Mouse (Mus musculus) thymus, postnatal 0 days (tissue): ENCODE measurements around the gene Angptl4. TPM values are rescaled to one million over a fixed set of nuclear protein-coding genes. Genes with fewer than 3 reads are reported as not detected.
"Not testable (repeated sequence)": the region's sequence is repeated elsewhere in the genome, so short reads cannot be mapped to it uniquely, and the experiment has no call there.

Source experiments
- DNase-seq: peaks from one replicate; pipeline ENCODE4 v3.0.0-alpha.2; 2015; ENCODE audit warnings: low spot score
- polyA plus RNA-seq: library from polyadenylated mRNA; unstranded; fragments of >200 nt; fragmentation: Nextera tagmentation; extraction: Ambion mirVana; gene quantifications from 2 replicates; pipeline ENCODE4 v1.2.1, GENCODE M21; 2015

Gene Angptl4
- 28.7 and 36.7 TPM in 2 replicates for polyA plus RNA-seq

- DNase-seq: peak; percentile 76
Observed at GRCm38 (mm10) chr17:33781124-33781977, at the start of gene Angptl4. Angptl4 (minus strand) TSS chr17:33781830.

- no peak for DNase-seq
Observed at GRCm38 (mm10) chr17:33829561-33829960, 47.9 kb upstream of the Angptl4 start.

GRCm38 (mm10) chr17:33828892-33829291, 47.3 kb upstream of the Angptl4 start:
- DNase-seq: no peak

- DNase-seq: peak; percentile 82
Observed at GRCm38 (mm10) chr17:33826850-33827249, 45.2 kb upstream of the Angptl4 start.

- DNase-seq: no peak
Observed at GRCm38 (mm10) chr17:33825462-33825861, 43.8 kb upstream of the Angptl4 start.

GRCm38 (mm10) chr17:33824997-33825330, 43.3 kb upstream of the Angptl4 start:
- DNase-seq: not testable (repeated sequence)

GRCm38 (mm10) chr17:33824084-33824996, 42.7 kb upstream of the Angptl4 start, which contains the start of the genes Rps28 and Ndufa7:
Rps28 (minus strand) TSS chr17:33824562.
Ndufa7 (plus strand) TSS chr17:33824572.
- DNase-seq: peak; percentile 98

- not testable (repeated sequence) for DNase-seq
Observed at GRCm38 (mm10) chr17:33823171-33823570, 41.5 kb upstream of the Angptl4 start.

GRCm38 (mm10) chr17:33822436-33822959, 40.9 kb upstream of the Angptl4 start:
- DNase-seq: no peak

GRCm38 (mm10) chr17:33817969-33818643, 36.5 kb upstream of the Angptl4 start:
- DNase-seq: no peak

- DNase-seq: peak; percentile 91
Observed at GRCm38 (mm10) chr17:33817184-33817968, 35.7 kb upstream of the Angptl4 start.

- DNase-seq: no peak
Observed at GRCm38 (mm10) chr17:33816612-33817011, 35.0 kb upstream of the Angptl4 start.

- no peak for DNase-seq
Observed at GRCm38 (mm10) chr17:33815399-33815798, 33.8 kb upstream of the Angptl4 start.

GRCm38 (mm10) chr17:33812990-33813389, 31.4 kb upstream of the Angptl4 start:
- no peak for DNase-seq

- no peak for DNase-seq
Observed at GRCm38 (mm10) chr17:33812475-33812874, 30.8 kb upstream of the Angptl4 start.

- no peak for DNase-seq
Observed at GRCm38 (mm10) chr17:33811142-33811516, 29.5 kb upstream of the Angptl4 start.

GRCm38 (mm10) chr17:33810334-33811141, 28.9 kb upstream of the Angptl4 start, which contains the start of gene Kank3:
Kank3 (plus strand) TSS chr17:33810519.
- DNase-seq: peak; percentile 95

GRCm38 (mm10) chr17:33808192-33808591, 26.6 kb upstream of the Angptl4 start:
- no peak for DNase-seq

GRCm38 (mm10) chr17:33807181-33807888, 25.7 kb upstream of the Angptl4 start:
- no peak for DNase-seq
